Mouse (Mus musculus) neutrophil, adult 59 days (primary cell): Measurements from ENCODE around the gene Msl3. TPM values are rescaled to one million over a fixed set of nuclear protein-coding genes. Genes with fewer than 3 reads are reported as not detected.

Experiments
- total RNA-seq, 2 experiments: library from RNA; stranded (reverse); gene quantifications; 1 replicate in 1 of 2; 2 replicates in 1 of 2; pipeline ENCODE4 v1.2.4; 2023

The Msl3 gene
- total RNA-seq = 10 to 100 TPM; 25.6 to 28.1 TPM

DNA sequence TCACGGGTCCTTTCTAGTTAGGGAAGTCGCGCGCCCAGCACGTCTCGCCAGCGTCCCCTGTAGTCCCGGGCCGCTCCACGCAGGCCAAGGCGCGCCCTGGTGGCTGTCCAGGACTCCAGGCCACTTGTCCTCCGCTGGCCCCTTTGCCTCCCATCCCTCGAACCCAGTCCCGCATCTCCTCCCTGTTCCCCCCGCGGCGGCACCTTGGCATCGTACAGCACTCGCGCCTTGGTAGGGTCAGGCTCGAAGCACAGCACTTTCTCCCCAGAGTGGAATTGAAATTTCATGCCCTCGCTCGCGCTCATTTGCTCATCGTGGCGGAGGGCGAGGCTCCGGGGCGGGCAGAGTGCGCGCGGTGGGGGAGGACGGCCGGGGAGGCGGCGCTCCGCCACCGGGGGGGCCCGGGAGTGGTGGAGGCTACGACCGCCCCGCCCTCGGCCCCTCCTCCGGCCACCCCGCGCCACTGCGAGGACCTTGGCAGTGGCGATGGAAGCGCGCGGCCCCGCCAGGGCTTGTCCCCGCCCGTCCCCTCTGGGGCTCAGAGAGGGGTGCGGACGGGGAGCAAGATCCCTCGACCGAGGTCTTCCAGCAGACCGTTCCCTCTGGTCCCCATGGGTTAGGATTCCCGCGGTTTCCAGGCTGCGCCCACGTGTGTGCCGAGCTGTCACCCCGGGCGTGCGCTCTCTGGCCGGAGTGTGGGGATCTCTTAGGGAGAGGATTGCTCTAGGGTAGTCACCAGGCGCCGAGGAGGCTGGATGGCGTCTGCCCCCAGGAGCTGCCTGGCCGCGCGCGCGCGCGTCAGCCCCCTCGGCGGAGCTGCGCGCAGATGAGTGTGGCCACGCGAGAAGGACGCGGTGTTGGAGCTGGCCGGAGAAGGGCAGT lies at the start of gene Msl3:
TSS of gene Msl3 (minus strand) at position 374 of the 882 bp plus-strand sequence.

Other genes starting within 250 kb of the Msl3 start
- gene Frmpd4, start 96.7 kb downstream of the Msl3 start, total RNA-seq = under 1 TPM in 1 of 2 experiments, not detected in 1; 0.07 TPM
- gene Arhgap6, start 121.2 kb upstream of the Msl3 start, total RNA-seq = 1 to 10 TPM; 1.3 to 1.5 TPM